Mouse (Mus musculus) liver, embryonic 13.5 days (tissue): Measurements from ENCODE around the gene Pde4b. TPM values are rescaled to one million over a fixed set of nuclear protein-coding genes. Genes with fewer than 3 reads are reported as not detected.

Source experiments
- ATAC-seq: fragments of 200-750 bp; cut with Nextera tagmentation; 2 replicates; pipeline ENCODE4 v1.8.0; 2017; ENCODE audit warnings: low read depth, mild to moderate bottlenecking, moderate number of reproducible peaks, moderate library complexity
- DNase-seq: peaks from one replicate; pipeline ENCODE4 v3.0.0; 2022
- H3K27ac ChIP-seq: fragments of 300-500 bp; sonication (generic); 2 replicates; pipeline ENCODE4 v1.5.1; 2015; ENCODE audit warnings: moderate library complexity, mild to moderate bottlenecking, inconsistent platforms
- H3K27me3 ChIP-seq: fragments of 300-500 bp; sonication (generic); 2 replicates; pipeline ENCODE4 v1.6.1; 2015; ENCODE audit warnings: mild to moderate bottlenecking, inconsistent platforms
- H3K36me3 ChIP-seq: fragments of 300-500 bp; sonication (generic); 2 replicates; pipeline ENCODE4 v1.6.1; 2015; ENCODE audit warnings: mild to moderate bottlenecking, inconsistent platforms
- H3K4me1 ChIP-seq: fragments of 300-500 bp; sonication (generic); replicated peaks from 2 replicates; pipeline ENCODE4 v1.6.1; 2015; ENCODE audit warnings: inconsistent platforms
- H3K4me2 ChIP-seq: fragments of 300-500 bp; sonication (generic); 2 replicates; pipeline ENCODE4 v1.6.1; 2015; ENCODE audit warnings: inconsistent platforms, mild to moderate bottlenecking, moderate library complexity
- H3K4me3 ChIP-seq: fragments of 300-500 bp; sonication (generic); replicated peaks from 2 replicates; pipeline ENCODE4 v1.5.1; 2015; ENCODE audit warnings: mild to moderate bottlenecking, inconsistent platforms
- H3K9ac ChIP-seq: fragments of 300-500 bp; sonication (generic); 2 replicates; pipeline ENCODE4 v1.6.1; 2015; ENCODE audit warnings: mild to moderate bottlenecking, inconsistent platforms
- H3K9me3 ChIP-seq: fragments of 300-500 bp; sonication (generic); replicated peaks from 2 replicates; pipeline ENCODE4 v1.6.1; 2016; ENCODE audit warnings: inconsistent platforms
- WGBS: fragments of 180-500 bp; shearing (Covaris S2); methylation state at CpG from one replicate; pipeline ENCODE4 v1.1.7; 2015; ENCODE audit not compliant: insufficient replicate concordance; 5-methylcytosine and 5-hydroxymethylcytosine counted together
- polyA plus RNA-seq: library from polyadenylated mRNA; unstranded; fragments of >200 nt; fragmentation: Nextera tagmentation; extraction: Ambion mirVana; gene quantifications from 2 replicates; pipeline ENCODE4 v1.2.1, GENCODE M21; 2015

Pde4b gene
- polyA plus RNA-seq, 1 experiment from 2014 or later = 2.2 TPM

DNA sequence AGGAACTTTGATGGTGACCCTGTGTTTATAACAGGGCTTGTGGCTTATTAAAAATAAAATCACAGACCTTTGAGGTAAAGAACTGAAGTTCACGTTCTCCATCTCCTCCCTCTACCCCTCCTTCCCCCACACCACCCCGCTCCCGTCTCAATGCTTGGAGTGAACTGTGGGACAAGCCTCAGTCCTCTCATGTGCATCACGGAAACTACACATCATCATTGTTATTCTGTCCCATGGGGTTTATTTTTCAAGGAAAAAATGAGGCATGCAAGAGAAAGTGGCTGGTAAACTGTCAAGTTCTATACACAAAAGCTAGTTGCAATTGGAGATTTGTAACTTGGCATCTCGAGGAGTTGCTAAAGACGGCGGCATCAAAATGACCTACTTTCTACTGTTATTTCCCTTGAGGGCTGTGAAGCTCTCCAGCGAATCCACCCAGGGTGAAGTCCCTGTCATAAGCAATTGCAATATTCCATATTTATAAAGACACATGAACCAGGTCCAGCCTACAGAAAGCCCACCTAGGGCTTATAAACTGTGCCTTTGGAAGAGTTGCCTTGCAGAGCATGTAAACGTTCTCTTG lies 476.0 kb downstream of the Pde4b start:
- Histone ChIP-seq H3K27me3 (no peaks in the 10 kb centered on the region), H3K4me1 (peaks cover 30% of the 10 kb centered on the region), H3K27ac (no peak overlapping the region), H3K9ac (no peak overlapping the region), H3K9me3 (no peaks in the 10 kb centered on the region), H3K4me2 (no peak overlapping the region), H3K4me3 (no peak overlapping the region), H3K36me3 (no peaks in the 10 kb centered on the region)
- ATAC-seq = no peak
- no peak for DNase-seq
- WGBS = 75% methylated on average over 9 of the region's 9 CpGs

DNA sequence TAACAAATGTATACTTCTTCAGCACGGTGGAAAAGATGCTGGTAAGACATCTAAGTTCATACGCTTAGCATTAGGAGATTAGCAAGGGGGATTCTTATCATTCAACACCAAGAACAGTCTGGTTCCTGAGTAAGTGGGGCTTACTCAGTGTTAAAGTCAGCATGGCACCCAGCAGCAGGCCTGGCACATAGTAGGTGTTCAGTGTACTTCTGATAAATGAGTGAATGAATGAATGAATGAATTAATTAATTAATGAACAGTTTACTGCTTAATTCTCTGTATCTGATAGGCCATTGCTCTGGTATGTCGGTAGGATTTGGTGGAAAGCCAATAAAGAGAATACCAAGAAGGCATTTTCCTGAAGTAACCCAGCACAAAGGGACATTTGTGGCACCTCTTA lies 476.9 kb downstream of the Pde4b start:
- Histone ChIP-seq H3K36me3 (no peaks in the 10 kb centered on the region), H3K4me1 (peaks cover 39% of the 10 kb centered on the region), H3K9me3 (no peaks in the 10 kb centered on the region), H3K27me3 (no peaks in the 10 kb centered on the region), H3K4me3 (no peak overlapping the region), H3K4me2 (no peak overlapping the region), H3K27ac (no peak overlapping the region), H3K9ac (no peak overlapping the region)
- ATAC-seq (no peak), DNase-seq (no peak)
- WGBS = 42% methylated on average over 3 of the region's 3 CpGs

DNA sequence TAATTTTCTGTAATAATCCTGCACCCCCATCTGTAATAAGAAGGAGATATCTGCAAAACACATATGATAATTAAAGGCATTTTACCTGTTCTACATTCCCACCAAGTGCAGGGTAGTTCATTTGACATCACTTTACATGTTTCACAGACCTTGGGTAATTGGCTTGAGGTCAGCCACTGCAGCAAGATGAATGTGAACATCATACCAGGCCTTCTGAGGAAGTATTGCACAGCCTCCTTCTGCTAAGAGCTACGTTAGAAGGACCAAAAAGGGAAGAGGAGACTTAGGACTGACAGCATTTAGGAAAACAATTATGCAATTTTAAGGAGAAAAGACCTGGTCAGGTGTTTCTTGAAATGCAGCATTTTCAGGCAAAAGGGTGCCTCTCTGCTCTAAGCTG lies 479.1 kb downstream of the Pde4b start:
- H3K4me1 ChIP-seq = peaks cover 50% of the 10 kb centered on the region
- no peaks in the 10 kb centered on the region for H3K36me3 ChIP-seq

DNA sequence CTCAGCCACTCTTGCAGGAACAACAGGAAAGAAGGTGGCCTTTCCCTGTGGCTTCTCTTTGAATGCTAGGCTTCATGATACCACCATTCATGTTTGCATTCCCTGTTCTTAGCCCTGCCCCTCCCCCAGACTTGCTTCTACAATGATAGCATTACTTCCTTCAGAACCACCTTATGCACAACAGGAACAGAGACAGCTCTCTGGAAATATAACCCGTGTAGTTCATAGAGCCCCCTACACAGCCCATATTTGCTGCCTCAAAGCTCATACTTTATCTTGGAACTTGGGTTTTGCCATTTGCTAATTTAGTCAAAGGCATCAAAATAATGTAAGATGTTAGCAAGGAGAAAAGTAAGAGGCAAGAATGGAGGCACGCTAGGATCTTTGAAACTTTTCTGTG lies 479.8 kb downstream of the Pde4b start:
- Histone ChIP-seq H3K4me2 (peak overlapping the region; percentile 76), H3K36me3 (no peaks in the 10 kb centered on the region), H3K9ac (peak overlapping the region; percentile 15; the same call in 1 of the 2 replicates), H3K4me3 (no peak overlapping the region), H3K27me3 (no peaks in the 10 kb centered on the region), H3K27ac (peak overlapping the region; percentile 83), H3K9me3 (no peaks in the 10 kb centered on the region), H3K4me1 (peaks cover 57% of the 10 kb centered on the region)
- ATAC-seq (no peak), DNase-seq (no peak)
- 30% methylated on average over 2 of the region's 2 CpGs for WGBS

More for the DNA sequence above, 479.1 kb downstream of the Pde4b start:
- ATAC-seq = no peak
- no peak for DNase-seq
- no peak overlapping the region for H3K4me3 ChIP-seq
- 44% methylated on average over 1 of the region's 1 CpGs for WGBS
- H3K27ac ChIP-seq = no peak overlapping the region
- H3K9me3 ChIP-seq = no peaks in the 10 kb centered on the region
- no peak overlapping the region for H3K9ac ChIP-seq
- H3K27me3 ChIP-seq = no peaks in the 10 kb centered on the region
- no peak overlapping the region for H3K4me2 ChIP-seq

DNA sequence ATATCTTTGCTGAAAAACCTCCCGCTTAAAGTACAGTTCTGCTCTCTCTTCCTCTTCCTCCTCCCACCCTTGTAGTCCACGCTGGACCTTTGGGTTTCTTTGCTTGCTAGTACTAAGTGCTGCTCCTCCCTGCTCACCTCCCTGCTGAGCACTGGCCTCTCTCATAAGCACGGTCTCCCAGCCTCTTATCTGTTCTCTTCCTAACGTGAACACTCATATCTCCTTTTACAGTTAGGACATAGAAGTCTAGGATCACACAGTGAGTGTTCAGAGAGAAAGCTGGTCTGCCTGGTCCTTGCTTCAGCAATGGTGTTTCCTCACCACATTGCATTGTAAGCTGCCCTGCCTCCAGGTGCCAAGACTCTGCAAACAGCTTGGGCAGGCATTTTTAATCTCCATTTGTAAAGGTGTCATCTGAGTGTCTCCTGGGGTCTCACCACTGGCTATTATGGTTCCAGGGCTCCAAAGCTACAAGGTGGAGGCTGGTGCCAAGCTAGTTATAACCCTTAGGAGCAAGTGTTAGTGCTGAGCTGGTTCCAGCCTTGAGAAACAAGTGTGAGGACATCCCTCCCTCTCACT lies 480.4 kb downstream of the Pde4b start:
- WGBS = 4% methylated on average over 4 of the region's 4 CpGs
- Histone ChIP-seq H3K4me3 (no peak overlapping the region), H3K27ac (peak overlapping the region; percentile 83), H3K9ac (peak overlapping the region; percentile 15; the same call in 1 of the 2 replicates), H3K36me3 (no peaks in the 10 kb centered on the region), H3K4me2 (peak overlapping the region; percentile 76), H3K9me3 (no peaks in the 10 kb centered on the region), H3K27me3 (no peaks in the 10 kb centered on the region), H3K4me1 (peaks cover 64% of the 10 kb centered on the region)
- DNase-seq (peak; percentile 11), ATAC-seq (peak; percentile 72)

DNA sequence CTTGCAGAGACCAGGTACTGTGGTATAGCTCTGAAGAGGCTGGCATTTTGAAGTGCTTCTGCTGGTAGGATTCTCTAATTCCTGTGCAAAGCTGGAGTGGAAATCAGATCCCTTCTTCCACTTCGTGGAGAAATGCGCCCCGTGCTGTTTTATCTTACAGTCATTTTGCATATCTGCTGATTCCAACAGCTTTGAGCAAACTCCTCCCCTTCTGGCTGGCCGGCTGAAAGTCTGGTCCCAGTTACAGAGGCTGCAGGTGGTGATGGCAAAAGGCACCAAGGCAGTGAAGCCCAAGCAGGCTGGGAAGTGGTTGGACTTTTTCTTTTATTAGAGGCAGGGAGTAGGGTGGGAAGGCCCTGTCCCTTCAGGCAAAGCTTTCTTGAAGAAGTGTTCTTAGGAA lies 481.2 kb downstream of the Pde4b start:
- H3K4me1 ChIP-seq = peaks cover 72% of the 10 kb centered on the region
- H3K9me3 ChIP-seq = no peaks in the 10 kb centered on the region
- peak; percentile 40 for DNase-seq
- H3K9ac ChIP-seq = no peak overlapping the region
- H3K27me3 ChIP-seq = no peaks in the 10 kb centered on the region
- H3K36me3 ChIP-seq = no peaks in the 10 kb centered on the region
- H3K4me3 ChIP-seq = peak overlapping the region; percentile 67; the same call in 1 of the 2 replicates
- WGBS = 2% methylated on average over 4 of the region's 4 CpGs
- peak; percentile 30; the same call in 1 of the 2 replicates for ATAC-seq
- peak overlapping the region; percentile 83 for H3K27ac ChIP-seq
- peak overlapping the region; percentile 76 for H3K4me2 ChIP-seq

DNA sequence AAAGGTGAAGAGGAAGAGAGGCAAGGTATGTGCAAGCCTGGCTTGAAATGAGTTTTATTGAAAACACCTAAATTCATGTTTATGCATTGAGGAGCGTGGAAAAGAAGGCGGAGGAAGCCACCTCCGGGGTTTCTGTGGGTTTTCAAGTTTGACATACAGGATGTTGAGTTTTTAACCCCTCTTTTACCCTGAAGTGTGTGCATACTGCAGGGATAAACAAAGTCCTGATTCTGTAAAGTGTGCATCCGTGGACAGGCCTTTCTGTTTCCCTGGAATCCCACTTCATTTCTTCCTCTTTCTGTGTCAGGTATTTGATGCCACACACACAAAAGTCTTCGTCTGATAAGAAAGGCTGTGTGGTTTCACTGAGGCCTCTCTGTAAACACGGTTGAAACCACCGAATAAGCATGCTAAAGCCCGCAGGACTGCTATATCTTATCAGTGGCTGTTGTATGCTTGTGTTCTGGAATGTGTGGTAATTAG lies 481.8 kb downstream of the Pde4b start:
- peak overlapping the region; percentile 76 for H3K4me2 ChIP-seq
- ATAC-seq (peak; percentile 38; the same call in 1 of the 2 replicates), DNase-seq (peak; percentile 31)
- 3% methylated on average over 8 of the region's 8 CpGs for WGBS
- peak overlapping the region; percentile 67; the same call in 1 of the 2 replicates for H3K4me3 ChIP-seq
- H3K27me3 ChIP-seq = no peaks in the 10 kb centered on the region
- H3K36me3 ChIP-seq = no peaks in the 10 kb centered on the region
- H3K9me3 ChIP-seq = no peaks in the 10 kb centered on the region
- H3K4me1 ChIP-seq = peaks cover 75% of the 10 kb centered on the region
- peak overlapping the region; percentile 45; the same call in 1 of the 2 replicates for H3K9ac ChIP-seq
- H3K27ac ChIP-seq = peak overlapping the region; percentile 83

DNA sequence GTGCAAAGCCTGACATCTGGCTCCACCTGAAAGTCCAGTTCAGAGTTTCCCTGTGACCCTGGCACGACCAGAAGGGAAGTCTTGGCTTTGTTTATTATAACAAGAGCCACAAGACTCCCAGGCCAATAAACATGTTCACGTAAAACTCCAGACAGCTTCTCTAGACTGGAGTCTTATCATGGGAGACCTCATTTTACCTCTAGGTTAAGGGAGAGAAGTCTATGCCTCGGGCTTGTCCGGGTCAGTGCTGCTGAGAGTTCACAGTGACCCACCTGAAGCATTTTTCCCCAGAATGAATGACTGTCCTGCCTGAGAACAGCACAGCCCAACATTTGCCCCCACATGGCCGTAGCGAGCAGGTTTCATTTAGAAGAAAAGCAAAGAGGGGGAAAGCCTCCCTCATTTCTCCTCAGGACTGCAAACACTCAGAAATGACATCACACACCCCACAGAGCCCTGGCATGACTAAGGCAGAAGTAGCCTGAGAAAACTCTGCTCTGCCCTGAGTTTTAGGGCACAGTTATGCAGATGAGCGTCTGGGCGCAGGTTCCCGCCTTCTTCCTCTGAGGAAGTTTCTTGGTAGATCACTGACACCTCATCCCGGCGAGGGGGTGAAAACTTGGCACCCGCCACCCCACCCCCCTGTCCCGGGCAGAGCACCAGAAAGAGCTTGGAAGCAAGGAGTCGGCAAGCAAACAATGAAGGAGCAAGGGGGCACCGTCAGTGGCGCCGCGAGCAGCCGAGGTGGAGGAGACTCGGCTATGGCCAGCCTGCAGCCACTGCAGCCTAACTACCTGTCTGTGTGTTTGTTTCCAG lies 482.8 kb downstream of the Pde4b start:
- under 1% methylated on average over 20 of the region's 20 CpGs for WGBS
- Histone ChIP-seq H3K4me2 (peak overlapping the region; percentile 76), H3K36me3 (no peaks in the 10 kb centered on the region), H3K4me1 (peaks cover 82% of the 10 kb centered on the region), H3K27me3 (no peaks in the 10 kb centered on the region), H3K4me3 (peak overlapping the region; percentile 67), H3K9me3 (no peaks in the 10 kb centered on the region), H3K27ac (peak overlapping the region; percentile 83), H3K9ac (peak overlapping the region; percentile 77)
- peak; percentile 29 for DNase-seq
- peak; percentile 75 for ATAC-seq

DNA sequence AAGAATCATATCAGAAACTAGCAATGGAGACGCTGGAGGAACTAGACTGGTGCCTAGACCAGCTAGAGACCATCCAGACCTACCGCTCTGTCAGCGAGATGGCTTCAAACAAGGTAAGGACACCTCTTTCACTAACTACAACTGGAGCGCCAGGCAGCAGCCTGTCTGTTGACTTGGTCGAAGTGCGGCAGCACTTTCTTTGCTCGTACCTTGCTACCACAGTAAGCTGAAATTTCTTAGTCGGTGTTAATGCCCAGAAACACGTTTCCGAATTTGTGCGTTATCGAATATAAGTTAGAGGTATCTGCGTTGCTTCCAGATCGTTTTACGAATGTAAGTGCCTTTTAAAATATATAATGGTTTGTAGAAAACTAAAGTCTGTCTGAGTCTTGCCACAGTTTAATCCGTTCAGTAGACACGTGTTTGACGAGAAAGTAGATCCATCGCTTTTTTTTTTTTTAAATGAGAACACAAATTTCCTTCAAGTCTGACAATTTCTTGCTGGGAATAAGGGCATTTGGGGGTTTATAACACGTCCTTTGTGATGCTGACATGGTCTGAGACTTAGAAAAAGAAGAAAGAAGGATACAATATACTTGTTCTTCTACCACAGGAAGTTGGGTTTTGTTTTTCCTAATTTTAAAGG lies 483.5 kb downstream of the Pde4b start:
- Histone ChIP-seq H3K9me3 (no peaks in the 10 kb centered on the region), H3K4me1 (peaks cover 87% of the 10 kb centered on the region), H3K27ac (peak overlapping the region; percentile 83), H3K9ac (peak overlapping the region; percentile 77), H3K27me3 (no peaks in the 10 kb centered on the region), H3K4me2 (peak overlapping the region; percentile 76), H3K4me3 (peak overlapping the region; percentile 67), H3K36me3 (no peaks in the 10 kb centered on the region)
- 2% methylated on average over 20 of the region's 20 CpGs for WGBS
- DNase-seq (no peak), ATAC-seq (peak; percentile 41)

DNA sequence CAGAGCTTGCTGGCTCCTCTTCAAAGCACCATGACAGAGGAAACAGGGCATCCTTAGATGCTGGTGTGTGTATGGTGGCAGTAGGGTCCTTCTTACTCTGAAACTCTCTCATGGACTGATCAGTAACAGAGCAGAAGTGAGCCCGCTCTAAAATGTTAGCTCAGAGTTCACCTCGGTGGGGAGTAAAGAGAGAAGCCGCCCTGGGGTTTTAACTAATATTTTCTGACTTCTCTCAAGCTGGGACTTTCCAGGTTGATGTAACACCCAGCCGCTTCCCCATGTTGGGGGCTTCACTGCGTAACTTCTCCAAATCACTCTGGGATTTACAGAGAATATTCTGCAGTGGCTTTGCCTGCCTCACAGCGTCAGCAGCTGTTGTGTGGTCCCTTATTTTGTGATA lies 484.7 kb downstream of the Pde4b start:
- Histone ChIP-seq H3K36me3 (no peaks in the 10 kb centered on the region), H3K4me1 (peaks cover 89% of the 10 kb centered on the region), H3K9ac (peak overlapping the region; percentile 62), H3K27ac (peak overlapping the region; percentile 48), H3K9me3 (no peaks in the 10 kb centered on the region), H3K4me3 (peak overlapping the region; percentile 44), H3K4me2 (peak overlapping the region; percentile 65), H3K27me3 (no peaks in the 10 kb centered on the region)
- ATAC-seq (no peak), DNase-seq (no peak)
- 32% methylated on average over 6 of the region's 6 CpGs for WGBS

DNA sequence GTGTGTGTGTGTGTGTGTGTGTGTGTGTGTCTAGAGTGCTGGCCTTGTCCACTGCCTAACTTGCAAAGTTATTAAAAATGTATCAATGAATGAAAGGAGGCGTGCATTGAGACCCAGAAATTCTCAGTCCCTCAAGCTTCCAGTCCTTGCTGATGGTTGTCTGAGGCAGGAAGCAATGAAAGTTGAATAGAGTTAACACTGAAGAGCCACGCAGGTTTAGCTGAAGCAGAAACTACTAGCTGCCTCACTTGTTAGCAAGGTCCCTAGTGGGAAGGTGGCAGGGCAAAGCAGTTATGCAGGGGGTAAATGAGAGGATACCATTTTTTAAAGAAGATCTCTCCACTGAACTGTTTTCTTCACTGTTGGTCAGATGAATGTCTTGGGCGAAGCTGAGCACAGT lies 485.2 kb downstream of the Pde4b start:
- no peak for DNase-seq
- H3K36me3 ChIP-seq = no peaks in the 10 kb centered on the region
- H3K4me1 ChIP-seq = peaks cover 89% of the 10 kb centered on the region
- no peak overlapping the region for H3K9ac ChIP-seq
- H3K9me3 ChIP-seq = no peaks in the 10 kb centered on the region
- ATAC-seq = no peak
- WGBS = 48% methylated on average over 3 of the region's 3 CpGs
- peak overlapping the region; percentile 65 for H3K4me2 ChIP-seq
- H3K27ac ChIP-seq = no peak overlapping the region
- H3K27me3 ChIP-seq = no peaks in the 10 kb centered on the region
- peak overlapping the region; percentile 44 for H3K4me3 ChIP-seq
